Mouse (Mus musculus) neutrophil, adult 5-6 weeks (primary cell): Measurements from ENCODE around the gene Scyl1. TPM values are rescaled to one million over a fixed set of nuclear protein-coding genes. Genes with fewer than 3 reads are reported as not detected.

Experiments used
- ATAC-seq: fragments of 151-379, 151-347 bp; 2 replicates; pipeline ENCODE4 v1.8.0; 2017; ENCODE audit warnings: mild to moderate bottlenecking, moderate TSS enrichment; ENCODE audit not compliant: insufficient number of reproducible peaks, poor library complexity, low FRiP score, severe bottlenecking; ENCODE audit errors: extremely low read depth
- total RNA-seq: library from RNA; stranded (forward); fragments of 200-1000 nt; gene quantifications from 2 replicates; pipeline ENCODE4 v1.2.3, GENCODE M21; 2017

Gene Scyl1
- total RNA-seq, 1 experiment from 2014 or later = 44.0 TPM

- ATAC-seq = no peak
These were observed 42.4 kb downstream of the Scyl1 start for GRCm38 (mm10) chr19:5728631-5729443.

- peak; percentile 37 for ATAC-seq
These were observed 43.5 kb downstream of the Scyl1 start for GRCm38 (mm10) chr19:5727701-5728100.

- ATAC-seq = no peak
These were observed 44.1 kb downstream of the Scyl1 start for GRCm38 (mm10) chr19:5726961-5727578.

GRCm38 (mm10) chr19:5725767-5726515 lies 45.3 kb downstream of the Scyl1 start, which contains the start of gene Ehbp1l1:
Ehbp1l1 (minus strand) TSS chr19:5726317.
- ATAC-seq = no peak

- ATAC-seq = no peak
These were observed 46.1 kb downstream of the Scyl1 start for GRCm38 (mm10) chr19:5725029-5725707.

GRCm38 (mm10) chr19:5724549-5724941 lies 46.7 kb downstream of the Scyl1 start:
- peak; percentile 72 for ATAC-seq

- ATAC-seq = no peak
These were observed 47.2 kb downstream of the Scyl1 start for GRCm38 (mm10) chr19:5723934-5724548.

- ATAC-seq = no peak
These were observed 48.3 kb downstream of the Scyl1 start for GRCm38 (mm10) chr19:5722848-5723425.

GRCm38 (mm10) chr19:5721233-5721632 lies 50.0 kb downstream of the Scyl1 start:
- ATAC-seq = no peak

GRCm38 (mm10) chr19:5716955-5717354 lies 54.3 kb downstream of the Scyl1 start:
- ATAC-seq = no peak

- no peak for ATAC-seq
These were observed 55.2 kb downstream of the Scyl1 start for GRCm38 (mm10) chr19:5715793-5716688.

GRCm38 (mm10) chr19:5713730-5714129 lies 57.5 kb downstream of the Scyl1 start:
- no peak for ATAC-seq

- ATAC-seq = no peak
These were observed 58.0 kb downstream of the Scyl1 start for GRCm38 (mm10) chr19:5713255-5713654.

GRCm38 (mm10) chr19:5711907-5712460 lies 59.2 kb downstream of the Scyl1 start:
- ATAC-seq = peak; percentile 24

- no peak for ATAC-seq
These were observed 60.0 kb downstream of the Scyl1 start for GRCm38 (mm10) chr19:5711218-5711617.

GRCm38 (mm10) chr19:5710581-5710980 lies 60.6 kb downstream of the Scyl1 start:
- ATAC-seq = no peak

- ATAC-seq = no peak
These were observed 61.2 kb downstream of the Scyl1 start for GRCm38 (mm10) chr19:5710068-5710467.
